Mouse (Mus musculus): ENCODE data around the gene Jak3.
"Not testable (repeated sequence)": the region's sequence is repeated elsewhere in the genome, so short reads cannot be mapped to it uniquely, and the experiment has no call there.

Gene Jak3

DNA sequence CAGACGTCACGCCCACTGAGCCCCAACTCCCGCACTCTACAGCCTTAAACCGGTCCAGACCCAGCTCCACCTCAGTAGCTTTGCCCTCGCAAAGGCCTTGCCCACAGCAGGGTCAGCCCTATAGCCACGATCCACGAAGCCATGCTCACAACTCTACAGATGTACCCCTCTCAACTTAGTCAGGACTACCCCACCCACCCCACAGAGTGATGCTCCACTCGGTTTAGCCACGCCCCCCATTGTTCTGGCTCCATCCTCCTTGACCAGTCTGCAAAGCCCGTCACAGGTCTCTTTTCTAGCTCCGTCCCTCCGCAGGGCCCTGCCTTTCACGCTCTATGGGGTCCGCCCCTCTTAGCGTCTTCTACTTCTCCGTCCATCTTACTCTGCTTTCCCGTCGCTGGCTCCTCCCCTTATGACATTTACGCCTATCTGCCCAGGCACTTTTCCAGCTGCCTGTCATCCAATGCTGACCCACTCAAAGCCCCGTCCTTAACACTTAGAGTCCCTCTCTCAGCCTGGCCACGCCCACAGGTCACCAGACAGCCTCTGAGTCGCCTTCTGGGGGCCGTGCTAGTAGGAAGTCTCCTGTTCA, 10.1 kb downstream of the Jak3 start:
- no peak for DNase-seq (ENCODE audit: low spot score in 2 of 2)

DNA sequence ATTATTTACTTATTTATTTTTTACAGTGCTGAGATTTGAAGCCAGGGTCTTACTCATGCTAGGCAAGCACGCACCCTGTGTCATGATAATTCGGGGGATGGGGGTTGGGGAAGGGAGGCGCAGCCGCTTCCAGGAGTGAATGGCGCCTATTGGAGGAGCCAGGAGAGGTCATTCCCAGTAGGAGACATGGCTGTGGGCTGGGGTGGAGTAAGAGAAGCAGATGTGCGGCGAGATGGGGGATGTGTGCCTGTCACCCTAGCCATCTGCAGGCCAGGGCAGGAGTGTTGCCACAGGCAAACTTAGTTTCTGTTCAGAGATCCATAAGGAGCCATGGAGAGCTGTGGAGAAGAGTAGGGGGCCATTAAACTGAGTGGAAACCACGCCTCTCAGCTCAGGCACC, 11.5 kb downstream of the Jak3 start:
- DNase-seq (ENCODE audit: low spot score in 2 of 2), result no peak

DNA sequence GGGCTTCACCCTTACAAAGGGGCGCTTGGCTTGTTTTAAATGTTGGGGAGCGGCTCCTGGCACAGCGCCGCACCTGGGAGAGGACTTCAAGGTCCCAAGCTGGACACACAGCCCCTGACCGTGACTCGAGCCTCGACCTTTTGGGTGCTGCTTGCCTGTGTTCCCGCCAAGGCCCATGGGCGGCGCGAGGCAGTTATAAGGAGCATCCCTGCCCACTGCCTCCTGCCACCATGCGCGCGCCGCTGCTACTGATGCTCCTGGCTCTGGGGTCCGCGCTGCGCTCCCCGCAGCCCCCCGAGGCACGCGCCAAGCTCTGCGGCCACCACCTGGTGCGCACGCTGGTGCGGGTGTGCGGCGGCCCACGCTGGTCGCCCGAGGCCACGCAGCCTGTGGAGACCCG, 12.9 kb downstream of the Jak3 start, which contains the start of gene Insl3:
TSS of gene Insl3 (plus strand) at position 187 of the 400 bp plus-strand sequence.
- no peak for DNase-seq (ENCODE audit: low spot score in 2 of 2)

- no peak for DNase-seq (ENCODE audit: low spot score in 2 of 2)
These were observed 16.4 kb downstream of the Jak3 start for GRCm38 (mm10) chr8:71692509-71692908.

DNA sequence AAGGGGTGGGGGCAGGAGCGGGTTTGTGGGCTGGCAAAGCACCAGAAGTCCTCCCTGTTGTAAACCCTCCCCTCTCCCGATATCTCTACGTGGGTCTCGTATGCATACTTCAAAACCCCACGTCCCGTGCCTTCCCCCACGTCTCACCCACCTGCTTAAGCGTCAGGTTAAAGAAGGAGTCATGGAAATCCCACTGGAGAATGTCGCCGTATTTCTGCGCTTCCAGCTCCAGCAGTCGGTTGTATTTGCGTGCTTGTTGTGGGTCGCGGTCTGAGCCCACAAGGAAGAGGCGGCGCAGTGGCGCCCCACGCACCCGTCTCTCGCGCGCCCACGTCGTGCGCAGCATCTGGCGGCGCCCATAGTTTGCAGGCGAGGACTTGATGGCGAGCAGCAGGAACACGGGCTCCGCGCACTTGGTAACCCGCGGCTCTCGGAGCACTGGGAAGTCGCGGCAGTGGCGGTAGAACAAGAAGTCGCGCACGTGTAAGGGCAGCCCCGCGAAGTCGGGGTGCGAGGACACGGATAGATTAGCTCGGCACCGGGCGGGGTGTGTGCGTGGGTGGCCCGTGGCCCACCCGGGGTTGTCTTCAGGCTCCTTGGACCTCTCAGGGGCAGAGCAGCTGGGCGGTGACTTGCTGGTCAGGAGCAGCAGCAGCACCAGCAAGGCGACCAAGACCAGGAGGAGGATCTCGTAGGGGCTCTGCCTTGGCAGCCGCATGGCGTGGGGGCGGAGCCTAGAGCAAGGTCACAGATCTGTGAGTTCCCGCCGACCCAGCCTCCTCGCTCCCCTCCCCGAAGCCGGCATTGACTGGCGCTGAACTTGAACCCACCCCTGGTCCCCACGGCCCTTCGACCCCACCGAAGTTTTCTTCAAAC, 17.3 kb downstream of the Jak3 start:
- DNase-seq (ENCODE audit: low spot score in 2 of 2), result no peak

DNA sequence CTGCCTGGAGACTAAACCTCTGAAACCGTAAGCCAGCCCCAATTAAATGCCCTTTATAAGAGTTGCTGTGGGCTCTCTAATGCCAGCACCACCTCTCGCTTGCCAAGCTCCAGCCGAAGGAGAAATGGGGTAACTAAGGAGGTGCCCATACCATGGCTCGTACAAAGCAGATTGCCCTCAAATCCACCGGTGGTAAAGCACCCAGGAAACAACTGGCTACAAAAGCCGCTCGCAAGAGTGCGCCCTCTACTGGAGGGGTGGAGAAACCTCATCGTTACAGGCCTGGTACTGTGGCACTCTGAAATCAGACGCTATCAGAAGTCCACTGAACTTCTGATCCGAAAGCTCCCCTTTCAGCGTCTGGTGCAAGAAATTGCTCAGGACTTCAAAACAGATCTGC, 19.4 kb downstream of the Jak3 start:
- not testable (repeated sequence) for DNase-seq (ENCODE audit: low spot score in 2 of 2)

- DNase-seq (ENCODE audit: low spot score in 2 of 2), result peak in 1 of 2 experiments; percentile 7
These were observed 24.6 kb downstream of the Jak3 start for GRCm38 (mm10) chr8:71700493-71701269.

DNA sequence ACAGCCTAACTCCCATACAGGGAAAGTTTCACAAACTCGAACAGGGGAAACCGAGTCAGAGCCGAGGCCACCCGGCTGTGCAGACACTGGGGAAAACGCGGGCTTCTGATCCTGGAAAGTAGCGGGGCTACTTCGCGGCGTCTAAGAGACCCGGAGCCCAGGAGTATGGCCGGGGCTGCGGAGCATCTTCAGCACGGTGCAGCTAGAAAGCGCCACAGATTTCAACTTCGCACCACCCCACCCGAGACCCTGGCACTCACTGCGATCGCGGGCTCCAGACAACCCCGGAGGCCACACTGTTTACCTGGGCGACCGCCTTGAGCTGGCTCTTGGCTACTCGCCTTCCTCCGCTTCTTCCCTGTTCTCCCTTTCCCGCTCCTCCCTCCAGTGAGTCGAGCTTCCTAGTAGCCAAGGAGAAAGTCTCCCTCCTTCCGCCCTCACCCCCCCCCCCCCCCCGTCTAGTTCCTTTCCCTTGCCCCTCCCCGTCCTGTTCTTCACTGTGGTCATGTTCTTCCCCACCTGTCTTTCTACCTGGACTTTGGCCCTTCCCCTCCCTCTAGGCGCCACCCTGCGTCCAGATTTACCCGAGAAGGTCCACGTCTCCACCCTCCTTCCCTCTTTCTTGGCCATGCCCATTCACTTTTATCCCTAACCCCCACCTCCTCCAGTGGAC, 25.5 kb downstream of the Jak3 start, which contains the start of gene B3gnt3:
TSS of gene B3gnt3 (minus strand) at position 376 of the 673 bp plus-strand sequence.
- DNase-seq (ENCODE audit: low spot score in 2 of 2), result no peak

DNA sequence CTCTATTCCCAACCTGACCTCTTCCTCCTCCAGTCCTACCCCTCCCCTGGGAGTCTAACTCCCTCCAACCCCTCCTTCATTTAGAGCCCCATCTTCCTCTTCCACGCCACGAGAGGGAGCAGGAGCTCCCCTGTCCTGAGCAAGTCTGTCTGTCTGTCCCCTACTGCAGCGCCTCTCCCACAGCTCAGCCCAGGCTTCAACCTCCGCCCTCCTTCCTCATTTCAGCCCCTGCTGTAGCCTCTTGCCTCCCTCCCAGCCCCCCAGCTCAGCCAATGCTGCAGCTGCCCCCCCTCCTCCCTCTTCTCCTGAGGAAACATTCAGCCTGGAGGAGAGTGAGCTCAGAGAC, 26.0 kb downstream of the Jak3 start:
- DNase-seq (ENCODE audit: low spot score in 2 of 2), result peak in 1 of 2 experiments; percentile 10

DNA sequence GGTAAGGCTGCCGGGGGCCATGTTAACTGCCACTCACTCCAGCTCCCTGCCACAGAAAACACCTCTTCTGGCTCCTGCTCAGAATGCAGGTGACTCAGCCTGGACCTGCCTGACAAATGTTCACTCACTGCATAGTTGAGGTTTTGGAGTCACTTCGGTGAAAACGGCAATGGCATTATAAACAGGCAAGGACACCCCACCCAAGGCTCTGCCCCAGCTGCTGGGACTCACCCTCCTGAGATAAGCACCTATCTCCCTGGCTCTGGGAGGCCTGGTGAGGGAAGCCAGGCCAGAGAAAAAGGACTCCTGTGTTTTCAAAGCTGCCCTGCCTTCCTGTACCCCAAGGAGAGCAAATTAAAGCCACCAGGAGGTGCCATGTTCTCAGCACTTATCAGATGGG, 26.8 kb downstream of the Jak3 start:
- DNase-seq (ENCODE audit: low spot score in 2 of 2), result peak in 1 of 2 experiments; percentile 14

- not testable (repeated sequence) for DNase-seq (ENCODE audit: low spot score in 2 of 2)
These were observed 27.3 kb downstream of the Jak3 start for GRCm38 (mm10) chr8:71703400-71703799.

GRCm38 (mm10) chr8:71707874-71708273, 31.8 kb downstream of the Jak3 start:
- peak; percentile 63 to 77 for DNase-seq (ENCODE audit: low spot score in 2 of 2)

GRCm38 (mm10) chr8:71709134-71709799, 33.2 kb downstream of the Jak3 start:
- DNase-seq (ENCODE audit: low spot score in 2 of 2), result no peak

DNA sequence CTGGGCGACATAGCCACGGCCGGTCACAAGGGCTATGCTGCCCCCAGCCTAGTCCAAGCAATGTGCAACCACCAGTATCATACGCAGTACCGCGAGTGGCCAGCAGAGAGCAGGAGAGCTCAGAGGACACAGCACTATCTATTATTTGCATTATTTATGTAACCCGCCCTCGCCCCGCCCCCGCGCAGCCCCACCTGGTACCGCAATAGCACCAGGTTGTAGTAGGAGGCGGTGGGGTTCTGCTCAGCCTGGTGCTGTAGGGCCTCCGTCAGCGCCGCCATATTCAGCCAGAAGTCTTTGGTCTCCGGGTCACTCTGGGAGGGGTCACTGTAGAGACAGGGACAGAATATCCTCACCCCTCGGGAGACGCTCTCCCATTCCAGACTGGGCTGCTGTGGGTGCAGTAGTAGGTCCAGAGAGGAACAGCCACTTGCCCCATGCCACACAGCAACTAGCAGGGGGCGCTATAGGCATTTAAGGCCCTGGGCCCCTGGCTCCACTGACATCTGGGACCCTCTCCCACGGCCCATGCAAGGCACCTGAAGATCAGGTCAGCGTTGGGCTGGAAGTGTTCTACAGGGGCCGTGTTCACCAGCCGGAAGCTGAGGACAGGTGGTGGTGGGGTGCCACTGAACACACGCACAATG, 33.8 kb downstream of the Jak3 start:
- peak; percentile 65 to 85 for DNase-seq (ENCODE audit: low spot score in 2 of 2)

- no peak for DNase-seq (ENCODE audit: low spot score in 2 of 2)
These were observed 35.5 kb downstream of the Jak3 start for GRCm38 (mm10) chr8:71711574-71711973.

- no peak for DNase-seq (ENCODE audit: low spot score in 2 of 2)
These were observed 39.4 kb downstream of the Jak3 start for GRCm38 (mm10) chr8:71715531-71715930.

DNA sequence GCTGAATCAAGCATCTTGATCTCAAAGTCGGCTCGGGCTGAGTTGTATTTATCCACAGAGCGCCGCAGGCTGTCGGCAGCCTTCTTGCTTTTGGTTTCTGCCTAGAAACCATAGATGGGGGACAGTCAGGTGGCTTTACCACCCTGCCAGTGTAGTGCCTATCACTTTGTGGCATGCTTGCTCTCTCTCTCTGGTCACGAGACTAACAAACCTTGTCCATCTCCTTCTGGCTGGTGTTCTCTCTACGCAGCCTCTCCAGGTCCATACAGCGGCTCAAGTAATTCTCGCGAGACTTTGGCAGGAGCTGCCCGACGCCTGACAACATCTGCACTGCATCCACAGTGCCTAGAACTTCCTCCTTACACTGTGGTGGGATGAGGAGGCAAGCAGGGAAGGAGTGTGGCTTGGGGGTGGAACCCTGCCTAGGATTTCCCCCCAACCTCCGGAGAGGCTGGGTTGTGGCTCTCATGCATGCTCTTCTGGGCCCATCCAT, 40.5 kb downstream of the Jak3 start:
- no peak for DNase-seq (ENCODE audit: low spot score in 2 of 2)

DNA sequence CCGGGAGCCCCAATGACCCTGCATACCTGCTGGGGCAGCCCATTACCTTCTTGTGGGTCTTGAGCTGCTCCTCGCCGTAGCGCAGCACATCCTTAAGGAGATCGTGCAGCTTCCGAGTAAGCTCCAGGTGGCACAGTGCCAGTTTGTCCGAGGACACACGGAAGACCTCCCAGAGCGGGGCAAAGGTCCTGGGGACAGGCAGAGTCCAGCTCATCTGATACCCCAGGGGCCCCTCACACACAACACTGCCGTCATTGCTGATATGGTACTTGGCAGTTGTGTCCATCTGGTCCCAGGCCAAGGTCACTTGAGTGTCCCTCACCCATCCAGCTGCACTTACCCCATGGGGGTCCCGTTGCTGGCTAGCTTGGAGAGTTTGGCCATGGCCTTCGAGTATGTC, 41.0 kb downstream of the Jak3 start:
- no peak for DNase-seq (ENCODE audit: low spot score in 2 of 2)

DNA sequence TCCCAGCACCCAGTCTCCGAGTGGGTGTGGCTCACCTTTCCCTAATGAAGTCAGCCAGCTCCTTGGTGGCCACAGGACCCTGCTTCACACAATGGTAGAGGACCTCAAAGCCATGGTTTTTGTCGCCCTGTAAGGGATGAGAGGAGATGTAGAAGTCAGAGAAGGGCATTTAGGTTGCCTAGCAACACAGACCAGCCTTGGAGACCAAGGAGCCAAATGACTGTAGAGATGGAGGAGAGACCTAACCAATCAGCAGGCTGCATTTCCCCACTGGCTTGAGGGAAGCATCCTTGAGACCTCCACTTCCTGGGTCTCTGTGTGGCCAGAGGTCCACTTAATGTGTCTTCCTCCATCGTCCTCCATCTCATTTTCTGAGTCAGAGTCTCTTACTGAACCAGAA, 42.2 kb downstream of the Jak3 start:
- DNase-seq (ENCODE audit: low spot score in 2 of 2), result no peak

DNA sequence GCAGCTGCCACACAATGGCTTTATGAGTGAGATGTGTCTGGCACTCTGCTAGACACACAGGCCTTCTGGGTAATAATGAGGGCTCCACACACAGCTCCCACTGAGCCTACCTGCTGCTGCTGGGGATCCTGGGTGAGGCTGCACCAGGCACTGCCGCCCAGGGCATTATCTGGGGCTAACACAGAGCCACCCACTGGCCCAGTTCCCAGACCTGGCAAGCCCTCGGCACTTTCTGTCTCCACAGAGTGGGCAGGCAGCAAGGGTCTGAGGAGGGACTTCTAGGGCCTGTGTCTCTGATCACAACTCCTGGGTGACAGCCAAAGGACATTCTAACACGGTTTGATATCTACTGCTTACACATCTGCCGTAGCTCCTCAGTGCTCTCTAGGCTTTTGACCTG, 43.1 kb downstream of the Jak3 start:
- DNase-seq (ENCODE audit: low spot score in 2 of 2), result peak; percentile 67 to 69

Data from spleen, postnatal 14 days (tissue).